Mouse (Mus musculus) stomach, postnatal 0 days (tissue): ENCODE measurements around the gene Gm10226.

ENCODE experiments used
- CTCF ChIP-seq: IDR thresholded peaks from 2 replicates; pipeline ENCODE4 v1.5.1; 2016; ENCODE audit warnings: antibody characterized with exemption, low read depth, mild to moderate bottlenecking, moderate library complexity
- EP300 ChIP-seq: optimal IDR thresholded peaks from 2 replicates; pipeline ENCODE3; 2016; ENCODE audit warnings: antibody characterized with exemption

DNA sequence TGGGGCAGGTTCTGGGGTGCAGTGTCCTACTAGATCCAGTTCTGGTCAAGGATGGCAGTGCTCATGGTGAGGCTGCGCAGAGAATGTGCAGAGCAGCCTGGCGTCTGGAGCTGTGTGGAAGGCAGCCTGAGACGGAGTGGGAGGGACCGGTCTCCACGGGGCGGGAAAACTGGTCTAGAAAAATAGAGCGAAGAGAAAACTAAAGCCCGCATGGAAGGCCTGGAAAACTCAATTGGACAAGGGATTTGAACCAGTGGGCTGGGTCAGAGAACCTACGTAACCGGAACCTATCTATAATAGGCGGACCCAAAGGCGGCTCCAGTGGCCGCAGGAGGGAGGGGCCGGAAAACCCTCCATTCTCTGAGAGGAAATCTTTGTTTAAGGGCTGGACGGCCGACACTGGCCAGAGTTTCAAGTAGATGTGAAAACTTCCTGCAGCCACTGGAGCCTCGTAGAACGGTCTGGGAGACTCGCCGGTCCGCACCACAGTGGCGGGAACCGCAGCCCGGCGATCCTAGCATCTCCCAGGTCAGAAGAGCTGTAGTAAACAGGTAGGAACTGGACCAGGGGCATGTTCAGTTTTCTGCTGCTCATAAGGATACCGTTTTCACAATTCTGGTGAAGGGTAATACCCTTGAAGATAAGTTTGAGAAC lies 15.8 kb downstream of the Gm10226 start, which contains the start of gene Zfp760:
- no peak for TF ChIP-seq CTCF
- no peak for TF ChIP-seq EP300
